In genomic region chr7:25710519-25711130, GRCm38 (mm10) we compare ENCODE assay signal across 8 mouse cellular contexts. TPM values are rescaled to one million over a fixed set of nuclear protein-coding genes. Genes with fewer than 3 reads are reported as not detected.
DNase-seq lines count a peak whose midpoint lies in the region; ATAC-seq and TF ChIP-seq lines count a peak whose summit lies in the region.

No protein-coding gene starts in this region.

- no peak overlapping the region for H3K4me3 ChIP-seq in neural tube, embryonic 11.5 days (ENCODE audit: low read depth, low read length)
- H3K4me3 ChIP-seq in hindbrain, embryonic 11.5 days (ENCODE audit: low read depth, low read length) = no peak overlapping the region
- no peak overlapping the region for H3K4me3 ChIP-seq in lung, postnatal 0 days (ENCODE audit: low read depth, low read length)

- peak; percentile 18; the same call in 1 of the 2 replicates for ATAC-seq in neural tube, embryonic 11.5 days (ENCODE audit: insufficient read depth, low FRiP score, low TSS enrichment)
- ATAC-seq in hindbrain, embryonic 11.5 days (ENCODE audit: low FRiP score) = peak; percentile 44; the same call in 1 of the 2 replicates
- no peak for ATAC-seq in lung, postnatal 0 days

- no peak for TF ChIP-seq CTCF in lung, postnatal 0 days (IDR thresholded peaks at IDR 0.05)

- no peak for TF ChIP-seq EP300 in lung, postnatal 0 days (IDR thresholded peaks at IDR 0.05)

- no peaks in the 10 kb centered on the region for H3K9me3 ChIP-seq in neural tube, embryonic 11.5 days (ENCODE audit: control insufficient read depth, low read length)
- no peaks in the 10 kb centered on the region for H3K9me3 ChIP-seq in hindbrain, embryonic 11.5 days (ENCODE audit: control insufficient read depth, low read length)
- H3K9me3 ChIP-seq in lung, postnatal 0 days (ENCODE audit: low read length) = no peaks in the 10 kb centered on the region

- 14% methylated on average over 5 of the region's 7 CpGs for WGBS in neural tube, embryonic 11.5 days
- WGBS in hindbrain, embryonic 11.5 days = 29% methylated on average over 1 of the region's 7 CpGs
- WGBS in lung, postnatal 0 days = 21% methylated on average over 6 of the region's 7 CpGs

- peaks cover 20% of the 10 kb centered on the region for H3K4me1 ChIP-seq in neural tube, embryonic 11.5 days (ENCODE audit: control insufficient read depth, insufficient read depth, low read length)
- 0 out of 2 replicates have a peak, but pooled peaks cover 2% of the 10 kb centered on the region for H3K4me1 ChIP-seq in hindbrain, embryonic 11.5 days (replicated peaks; ENCODE audit: control insufficient read depth, insufficient read depth, low read length)
- peaks cover 14% of the 10 kb centered on the region for H3K4me1 ChIP-seq in lung, postnatal 0 days (ENCODE audit: insufficient read depth, low read depth, low read length)

- H3K9ac ChIP-seq in neural tube, embryonic 11.5 days (ENCODE audit: low read length) = peak overlapping the region; percentile 42; the same call in 1 of the 2 replicates
- peak overlapping the region; percentile 40; the same call in 1 of the 2 replicates for H3K9ac ChIP-seq in hindbrain, embryonic 11.5 days (ENCODE audit: low read depth, low read length)
- 0 out of 2 replicates have a peak overlapping the region, but pooled peaks have one; percentile 3 for H3K9ac ChIP-seq in lung, postnatal 0 days (replicated peaks; ENCODE audit: low read depth)

- no peaks in the 10 kb centered on the region for H3K27me3 ChIP-seq in neural tube, embryonic 11.5 days (ENCODE audit: control insufficient read depth, insufficient read depth, low read length)
- no peaks in the 10 kb centered on the region for H3K27me3 ChIP-seq in hindbrain, embryonic 11.5 days (ENCODE audit: control insufficient read depth, insufficient read depth, low read length)
- H3K27me3 ChIP-seq in lung, postnatal 0 days (replicated peaks; ENCODE audit: insufficient read depth, low read length) = no peaks in the 10 kb centered on the region

- peak; percentile 51 for DNase-seq in adrenal gland, postnatal 10 days
- DNase-seq in adrenal gland, adult 18-20 months (ENCODE audit: low spot score in 2 of 2) = no peak
- DNase-seq in neural tube, embryonic 11.5 days (ENCODE audit: low spot score) = no peak
- no peak for DNase-seq in neural tube, embryonic 10.5 days (ENCODE audit: extremely low spot score, low spot score)
- no peak for DNase-seq in hindbrain, embryonic 11.5 days (ENCODE audit: low spot score)
- no peak for DNase-seq in lung, postnatal 0 days (ENCODE audit: low spot score)
- no peak for DNase-seq in layer of hippocampus, postnatal 25 days (ENCODE audit: extremely low spot score in 1 of 2, low spot score in 1 of 2)
- DNase-seq in frontal cortex, postnatal 10 days (ENCODE audit: low spot score in 2 of 2) = no peak

- H3K27ac ChIP-seq in neural tube, embryonic 11.5 days (ENCODE audit: low read depth, low read length) = no peak overlapping the region
- H3K27ac ChIP-seq in hindbrain, embryonic 11.5 days (ENCODE audit: low read depth, low read length) = no peak overlapping the region; the same call in 1 of the 2 replicates
- H3K27ac ChIP-seq in lung, postnatal 0 days (ENCODE audit: low read length) = 0 out of 2 replicates have a peak overlapping the region, but pooled peaks have one; percentile 43

- H3K36me3 ChIP-seq in neural tube, embryonic 11.5 days (ENCODE audit: control insufficient read depth, insufficient read depth, low read length) = peaks cover 13% of the 10 kb centered on the region
- H3K36me3 ChIP-seq in hindbrain, embryonic 11.5 days (ENCODE audit: control insufficient read depth, insufficient read depth, low read length) = peaks cover 13% of the 10 kb centered on the region
- H3K36me3 ChIP-seq in lung, postnatal 0 days (ENCODE audit: insufficient read depth, low read length) = peaks cover 24% of the 10 kb centered on the region

- H3K4me2 ChIP-seq in neural tube, embryonic 11.5 days (ENCODE audit: low read depth) = no peak overlapping the region
- H3K4me2 ChIP-seq in hindbrain, embryonic 11.5 days (replicated peaks; ENCODE audit: low read depth, low read length) = no peak overlapping the region
- 0 out of 2 replicates have a peak overlapping the region, but pooled peaks have one; percentile 2 for H3K4me2 ChIP-seq in lung, postnatal 0 days (replicated peaks; ENCODE audit: low read depth, low read length)

RNA-seq across cellular contexts. Expression of gene Ccdc97, which starts 8.3 kb away (rescaled TPM):
- total RNA-seq in adrenal gland, postnatal 10 days (2021) = 10 to 100 TPM; 40.4 to 46.1 TPM
- 10 to 100 TPM; 52.1 to 53.0 TPM for total RNA-seq in adrenal gland, adult 18-20 months (2021)
- polyA plus RNA-seq in neural tube, embryonic 11.5 days (2014; fragmentation: Nextera tagmentation; extraction: Ambion mirVana) = 35.7 and 39.5 TPM in 2 replicates
- 30.5 and 33.7 TPM in 2 replicates for polyA plus RNA-seq in hindbrain, embryonic 11.5 days (2014; fragmentation: Nextera tagmentation; extraction: Ambion mirVana)
- polyA plus RNA-seq in lung, postnatal 0 days (2015; fragmentation: Nextera tagmentation; extraction: Ambion mirVana) = 9.8 and 12.1 TPM in 2 replicates
- 10 to 100 TPM; 54.6 to 58.5 TPM for total RNA-seq in layer of hippocampus, postnatal 25 days (2021)

RNA-seq across cellular contexts. Expression of gene Tgfb1, which starts 23.8 kb away (rescaled TPM):
- 10 to 100 TPM; 48.7 to 49.6 TPM for total RNA-seq in adrenal gland, postnatal 10 days (2021)
- 10 to 100 TPM; 26.2 to 36.0 TPM for total RNA-seq in adrenal gland, adult 18-20 months (2021)
- 1.2 and 1.6 TPM in 2 replicates for polyA plus RNA-seq in neural tube, embryonic 11.5 days (2014; fragmentation: Nextera tagmentation; extraction: Ambion mirVana)
- 1.0 and 1.1 TPM in 2 replicates for polyA plus RNA-seq in hindbrain, embryonic 11.5 days (2014; fragmentation: Nextera tagmentation; extraction: Ambion mirVana)
- 6.6 and 9.0 TPM in 2 replicates for polyA plus RNA-seq in lung, postnatal 0 days (2015; fragmentation: Nextera tagmentation; extraction: Ambion mirVana)
- 1 to 10 TPM; 7.0 to 8.6 TPM for total RNA-seq in layer of hippocampus, postnatal 25 days (2021)

RNA-seq across cellular contexts. Expression of gene B9d2, which starts 30.0 kb away (rescaled TPM):
- 10 to 100 TPM; 15.7 to 19.0 TPM for total RNA-seq in adrenal gland, postnatal 10 days (2021)
- 10 to 100 TPM; 15.0 to 16.2 TPM for total RNA-seq in adrenal gland, adult 18-20 months (2021)
- 33.4 and 37.2 TPM in 2 replicates for polyA plus RNA-seq in neural tube, embryonic 11.5 days (2014; fragmentation: Nextera tagmentation; extraction: Ambion mirVana)
- polyA plus RNA-seq in hindbrain, embryonic 11.5 days (2014; fragmentation: Nextera tagmentation; extraction: Ambion mirVana) = 33.1 and 34.8 TPM in 2 replicates
- polyA plus RNA-seq in lung, postnatal 0 days (2015; fragmentation: Nextera tagmentation; extraction: Ambion mirVana) = 28.6 and 28.8 TPM in 2 replicates
- 10 to 100 TPM; 25.2 to 25.7 TPM for total RNA-seq in layer of hippocampus, postnatal 25 days (2021)

RNA-seq across cellular contexts. Expression of gene Tmem91, which starts 35.7 kb away (rescaled TPM):
- 1 to 10 TPM in 1 of 2 experiments, under 1 TPM in 1; 0.90 to 1.9 TPM for total RNA-seq in adrenal gland, postnatal 10 days (2021)
- not detected for total RNA-seq in adrenal gland, adult 18-20 months (2021)
- polyA plus RNA-seq in neural tube, embryonic 11.5 days (2014; fragmentation: Nextera tagmentation; extraction: Ambion mirVana) = 1.6 and 1.7 TPM in 2 replicates
- polyA plus RNA-seq in hindbrain, embryonic 11.5 days (2014; fragmentation: Nextera tagmentation; extraction: Ambion mirVana) = 1.6 and 2.2 TPM in 2 replicates
- 1.2 and 2.0 TPM in 2 replicates for polyA plus RNA-seq in lung, postnatal 0 days (2015; fragmentation: Nextera tagmentation; extraction: Ambion mirVana)
- total RNA-seq in layer of hippocampus, postnatal 25 days (2021) = 10 to 100 TPM; 12.7 to 16.5 TPM

RNA-seq across cellular contexts. Expression of gene Hnrnpul1, which starts 43.9 kb away (rescaled TPM):
- 100 to 1,000 TPM; 114 to 125 TPM for total RNA-seq in adrenal gland, postnatal 10 days (2021)
- 10 to 100 TPM; 83.8 to 94.4 TPM for total RNA-seq in adrenal gland, adult 18-20 months (2021)
- polyA plus RNA-seq in neural tube, embryonic 11.5 days (2014; fragmentation: Nextera tagmentation; extraction: Ambion mirVana) = 70.2 and 74.4 TPM in 2 replicates
- polyA plus RNA-seq in hindbrain, embryonic 11.5 days (2014; fragmentation: Nextera tagmentation; extraction: Ambion mirVana) = 68.1 and 70.1 TPM in 2 replicates
- 32.4 and 34.5 TPM in 2 replicates for polyA plus RNA-seq in lung, postnatal 0 days (2015; fragmentation: Nextera tagmentation; extraction: Ambion mirVana)
- total RNA-seq in layer of hippocampus, postnatal 25 days (2021) = 100 to 1,000 TPM; 103 to 114 TPM
